Mouse (Mus musculus) mouse trophoblast stem cell (cell line): Measurements from ENCODE around the gene B020031M17Rik.
"Not testable (repeated sequence)": the region's sequence is repeated elsewhere in the genome, so short reads cannot be mapped to it uniquely, and the experiment has no call there.

ENCODE experiments used
- in situ Hi-C, 2 experiments: fragments of 300-500 bp; cut with MseI, MboI; formaldehyde crosslinking; loops; 2 replicates in 1 of 2; 3 replicates in 1 of 2; pipeline ENCODE4 v1.15.1; 2025

Gene B020031M17Rik

DNA sequence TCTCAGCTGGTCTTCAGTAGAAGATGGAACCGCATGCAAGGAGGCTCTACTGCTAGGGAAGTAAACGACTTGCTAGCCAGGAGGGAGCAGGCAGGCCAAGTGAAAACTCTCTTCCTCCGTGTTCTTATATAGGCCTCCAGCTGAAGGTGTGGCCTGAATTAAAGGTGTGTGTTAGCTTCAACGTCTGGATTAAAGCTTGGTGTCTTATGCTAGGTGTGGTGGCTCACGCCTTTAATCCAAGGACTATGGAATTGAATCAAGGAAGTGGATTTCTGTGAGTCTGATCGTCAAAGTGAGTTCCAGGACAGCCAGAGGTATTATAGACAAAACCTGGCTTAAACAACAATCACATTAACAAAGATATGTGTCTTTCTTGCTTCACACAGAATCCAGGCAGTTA lies at the start of gene B020031M17Rik:
B020031M17Rik (minus strand) TSS at position 101 of the 400 bp plus-strand sequence.
- in situ Hi-C loops: not testable (repeated sequence)

DNA sequence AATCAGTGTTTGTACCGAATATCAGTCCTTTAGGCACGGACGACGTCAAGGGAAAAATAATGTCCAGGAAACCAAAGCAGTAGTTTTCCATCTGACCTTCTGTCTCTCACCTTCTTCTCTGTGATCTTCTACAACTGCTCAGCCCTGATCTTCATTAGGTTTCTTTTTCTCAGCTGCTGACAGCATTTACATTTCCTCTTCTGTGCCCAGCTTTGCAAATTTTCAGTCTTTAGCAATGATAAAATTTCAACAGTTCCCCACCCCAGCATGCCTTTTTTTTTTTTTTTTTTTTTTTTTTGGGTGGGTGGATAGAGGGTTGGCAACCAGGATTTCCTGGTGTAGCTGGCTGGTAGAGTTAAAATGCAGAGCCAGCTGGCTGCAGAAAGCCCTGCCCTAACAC lies 48.6 kb upstream of the B020031M17Rik start:
- in situ Hi-C loops: not testable (repeated sequence)

DNA sequence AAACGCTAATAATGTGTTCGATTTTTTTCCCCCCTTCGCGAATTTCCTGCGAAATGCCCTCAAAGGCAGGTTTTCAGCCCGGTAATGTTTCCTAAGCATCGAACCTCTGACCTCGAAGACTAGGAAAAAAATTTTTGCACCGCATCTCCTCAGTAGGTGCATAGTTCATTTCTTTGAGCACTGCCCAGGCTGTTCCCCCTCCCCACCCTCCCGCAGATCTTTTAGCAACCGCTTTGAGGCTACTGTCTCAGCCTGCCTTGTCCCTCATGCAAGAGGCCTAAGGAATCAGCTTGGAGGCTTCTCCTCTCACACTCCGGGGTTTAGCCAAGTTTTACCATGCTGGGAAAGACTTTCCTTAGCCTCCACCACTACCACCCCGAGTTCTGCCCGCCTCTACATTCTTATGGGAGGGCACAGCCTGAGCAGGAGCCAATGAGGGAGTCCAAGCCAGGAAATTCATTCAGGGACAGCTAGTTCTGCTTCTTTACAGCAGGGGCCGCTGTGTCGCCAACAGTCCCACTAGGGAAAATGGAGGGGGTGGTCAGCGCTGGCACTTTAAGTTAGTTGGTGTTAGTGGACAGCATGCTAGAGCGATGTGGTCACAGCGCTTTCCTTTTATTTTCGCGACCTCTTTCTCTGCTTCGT lies 48.0 kb upstream of the B020031M17Rik start:
- in situ Hi-C loops: not testable (repeated sequence)

- in situ Hi-C loops: not testable (repeated sequence)
These were observed 41.4 kb upstream of the B020031M17Rik start for GRCm38 (mm10) chr13:119991917-119992496.

- in situ Hi-C loops: not testable (repeated sequence)
These were observed 40.7 kb upstream of the B020031M17Rik start for GRCm38 (mm10) chr13:119991264-119991663.

GRCm38 (mm10) chr13:119969163-119969562 lies 18.6 kb upstream of the B020031M17Rik start:
- in situ Hi-C loops: not testable (repeated sequence)

DNA sequence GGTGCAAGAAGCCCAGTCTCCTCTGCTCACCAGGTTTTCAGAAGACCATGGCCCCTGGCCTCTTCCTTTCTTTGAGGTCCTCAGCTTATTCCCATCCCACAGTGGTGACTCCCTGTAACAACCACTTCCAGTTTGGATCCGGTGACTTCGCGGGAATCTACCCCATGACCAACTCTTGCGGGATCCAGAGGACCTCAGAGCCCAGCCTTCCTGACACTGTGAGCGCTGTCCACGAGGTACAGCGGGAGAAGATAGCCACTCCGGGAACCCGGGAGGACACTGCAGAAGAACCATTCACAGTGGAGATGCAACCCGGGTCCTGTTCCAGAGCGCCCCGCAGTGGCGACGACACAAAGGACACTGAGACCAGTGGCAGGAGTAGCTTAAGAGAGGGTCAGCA lies 17.6 kb upstream of the B020031M17Rik start:
- in situ Hi-C loops: not testable (repeated sequence)

DNA sequence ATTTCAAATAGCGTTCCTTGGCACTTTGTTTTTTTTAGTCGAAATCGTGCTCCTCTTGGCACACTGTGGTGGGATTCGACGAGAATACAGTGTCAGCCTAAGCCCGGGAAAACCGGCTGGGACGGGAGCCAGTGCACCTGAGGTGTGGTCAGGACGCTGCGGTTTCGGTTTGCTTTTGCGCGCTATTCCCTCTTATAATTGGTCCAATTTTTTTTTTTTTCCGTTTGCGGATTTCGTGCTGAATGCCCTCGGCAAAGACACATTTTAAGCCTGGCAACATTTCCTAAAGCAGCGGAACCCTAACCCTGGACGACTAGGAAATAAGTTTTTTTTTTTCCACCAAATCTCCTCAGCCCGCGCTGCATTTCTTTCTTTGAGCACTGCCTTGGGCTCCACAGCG lies 15.4 kb upstream of the B020031M17Rik start:
- in situ Hi-C loops: not testable (repeated sequence)

DNA sequence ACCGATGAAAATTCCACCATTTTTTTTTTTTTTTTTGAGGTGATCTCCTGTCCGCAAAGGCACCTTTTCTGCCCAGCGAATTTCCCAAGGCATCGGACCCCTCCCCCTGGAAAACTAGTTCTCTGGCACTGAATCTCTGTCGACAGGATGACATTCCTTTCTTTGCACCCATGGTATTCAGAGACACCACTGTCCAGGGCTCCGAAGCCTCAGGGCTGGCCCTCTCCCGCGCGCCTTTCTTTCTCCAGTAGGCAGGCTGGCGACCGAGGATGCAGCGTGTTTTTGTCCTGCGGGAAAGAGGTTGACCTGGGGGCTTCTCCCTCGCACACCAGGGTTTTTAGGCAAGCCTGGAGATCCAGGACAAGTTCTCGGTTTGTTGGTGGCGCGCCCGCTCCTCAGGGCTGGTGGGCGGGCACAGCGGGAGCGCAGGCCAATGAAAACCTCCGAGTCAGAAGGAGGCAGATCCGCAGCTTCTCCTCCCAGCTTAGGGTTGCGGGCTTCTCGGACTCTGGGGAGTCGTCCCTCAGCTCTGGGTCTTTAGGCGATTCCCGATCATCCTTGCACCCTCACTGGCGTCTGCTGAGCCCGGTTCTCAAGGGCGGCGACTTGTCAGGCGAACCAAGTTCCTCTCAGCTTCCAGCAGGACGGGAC lies 14.8 kb upstream of the B020031M17Rik start:
- in situ Hi-C loops: not testable (repeated sequence)

DNA sequence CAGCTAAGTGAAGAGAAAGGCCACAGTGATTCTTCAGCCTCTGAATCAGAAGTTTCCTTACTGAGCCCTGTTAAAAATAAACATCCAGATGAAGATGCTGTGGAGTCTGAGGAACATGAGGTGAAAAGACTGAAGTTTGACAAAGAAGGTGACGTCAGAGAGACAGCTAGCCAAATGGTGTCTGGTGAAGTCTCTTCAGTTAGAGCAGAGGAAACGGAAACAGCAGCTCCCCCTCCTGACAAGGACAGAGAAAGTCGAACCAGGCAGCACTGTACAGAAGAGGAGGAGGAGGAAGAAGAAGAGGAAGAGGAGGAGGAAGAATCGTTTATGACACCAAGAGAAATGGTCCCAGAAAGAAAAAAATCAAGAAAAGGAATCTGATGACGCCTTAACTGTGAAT lies 12.2 kb upstream of the B020031M17Rik start:
- in situ Hi-C loops: not testable (repeated sequence)

GRCm38 (mm10) chr13:119955567-119955966 lies 5.0 kb upstream of the B020031M17Rik start:
- in situ Hi-C loops: not testable (repeated sequence)

GRCm38 (mm10) chr13:119955089-119955488 lies 4.5 kb upstream of the B020031M17Rik start:
- in situ Hi-C loops: not testable (repeated sequence)

- in situ Hi-C loops: not testable (repeated sequence)
These were observed 21.4 kb downstream of the B020031M17Rik start, which contains the start of gene Gm21761 for GRCm38 (mm10) chr13:119929172-119929571. Gene Gm21761, minus strand, starts transcription at chr13:119929272.

DNA sequence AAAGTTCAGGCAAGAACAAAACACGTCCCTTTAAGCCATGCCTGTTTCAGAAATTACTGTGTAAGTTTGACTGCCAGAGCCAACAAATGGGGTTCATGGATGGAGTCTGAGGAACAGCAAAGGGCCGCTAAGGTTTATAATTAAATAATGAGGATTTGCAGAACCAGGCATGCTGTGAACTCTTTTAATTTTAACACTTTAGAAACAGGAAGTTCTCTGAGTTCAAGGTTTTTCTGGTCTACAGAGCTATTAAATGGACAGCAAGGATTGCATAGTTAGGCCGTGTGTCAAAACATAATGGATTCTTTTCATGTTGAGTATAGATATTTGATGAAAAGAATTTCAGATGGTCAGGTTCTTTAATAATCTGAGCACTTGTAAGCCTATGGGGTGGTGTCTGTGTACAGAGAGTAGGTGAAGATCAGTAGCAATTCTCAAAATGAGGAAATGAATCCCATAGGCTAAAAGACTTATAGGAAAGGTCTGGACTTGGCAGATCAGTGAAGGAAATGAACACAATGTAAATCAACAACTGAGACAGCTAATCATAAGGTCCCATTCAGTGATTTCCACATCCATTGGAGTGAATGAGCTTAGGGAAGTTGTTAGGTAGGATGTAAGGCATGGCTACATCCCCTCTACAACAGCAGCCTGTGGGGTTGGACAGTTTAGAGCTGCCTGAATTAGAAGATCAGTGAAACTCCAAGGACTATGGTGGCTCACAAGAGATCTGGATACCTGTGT lies 25.8 kb downstream of the B020031M17Rik start:
- in situ Hi-C loops: not testable (repeated sequence)

DNA sequence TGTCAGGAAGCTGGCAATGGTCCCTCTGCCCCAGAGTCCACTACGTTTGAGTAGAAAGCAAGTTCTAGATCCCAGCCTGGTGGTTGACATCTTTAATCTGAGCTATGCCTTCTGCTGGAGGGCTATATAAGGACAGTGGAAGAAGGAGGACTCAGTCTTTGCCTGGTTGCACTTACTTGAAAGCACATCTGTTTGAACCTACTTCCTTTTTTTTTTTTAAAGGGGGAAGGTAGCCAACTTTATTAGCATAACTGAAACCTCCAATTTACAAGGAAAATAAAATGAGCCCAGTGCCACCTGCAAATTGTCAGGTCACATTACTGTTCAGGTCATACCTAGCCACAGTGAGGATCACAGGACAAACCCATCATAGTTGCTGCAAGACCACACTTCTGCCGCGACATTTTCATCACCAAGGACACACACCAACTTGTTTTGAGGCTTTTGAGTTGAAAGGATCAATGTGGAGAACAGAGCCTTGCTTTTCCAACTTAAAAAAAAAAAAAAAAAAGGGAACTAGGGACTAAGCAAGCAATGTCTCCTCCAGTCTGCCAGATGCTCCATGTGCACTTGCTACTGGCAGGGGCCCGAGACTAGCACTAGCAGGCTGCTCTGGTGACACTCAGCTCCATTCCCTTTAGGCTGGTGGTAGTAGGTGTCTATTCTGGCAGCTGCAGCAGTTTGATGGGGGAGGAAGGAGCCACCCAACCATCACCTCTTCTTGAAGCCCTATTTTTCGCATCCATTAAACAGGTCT lies 33.5 kb downstream of the B020031M17Rik start:
- in situ Hi-C loops: not testable (repeated sequence)

- in situ Hi-C loops: not testable (repeated sequence)
These were observed 34.2 kb downstream of the B020031M17Rik start for GRCm38 (mm10) chr13:119916449-119916848.
